Mouse (Mus musculus) testis, adult 2 months (tissue): ENCODE results near the gene Zmat5.

Experiments used
- CTCF ChIP-seq: fragments of 200-500 bp; IDR thresholded peaks from 2 replicates; pipeline ENCODE4 v1.5.1; 2012; ENCODE audit warnings: low read depth, mild to moderate bottlenecking, inconsistent platforms, low read length, moderate library complexity; ENCODE audit not compliant: control insufficient read depth, insufficient read depth, insufficient replicate concordance
- POLR2A ChIP-seq: fragments of 200-500 bp; IDR thresholded peaks from 2 replicates; pipeline ENCODE4 v1.6.1; 2012; ENCODE audit warnings: low read depth, mild to moderate bottlenecking, inconsistent platforms, low read length, moderate library complexity; ENCODE audit not compliant: control insufficient read depth

GRCm38 (mm10) chr11:4675126-4675562, 29.3 kb upstream of the Zmat5 start:
- TF ChIP-seq POLR2A (no peak), CTCF (no peak)
